Mouse (Mus musculus) hindbrain, embryonic 12.5 days (tissue): ENCODE measurements around the gene Gm20431. TPM values are rescaled to one million over a fixed set of nuclear protein-coding genes. Genes with fewer than 3 reads are reported as not detected.
A peak's percentile ranks its signal among the peaks of the same experiment; 100 is the strongest.

Experiments used
- ATAC-seq: fragments of 200-750 bp; cut with Nextera tagmentation; 2 replicates; pipeline ENCODE4 v1.8.0; 2017; ENCODE audit warnings: moderate TSS enrichment; ENCODE audit not compliant: low FRiP score
- H3K27ac ChIP-seq: fragments of 300-500 bp; sonication (generic); 2 replicates; pipeline ENCODE4 v1.5.1; 2016; ENCODE audit warnings: mild to moderate bottlenecking
- H3K27me3 ChIP-seq: fragments of 300-500 bp; sonication (generic); 2 replicates; pipeline ENCODE4 v1.6.1; 2016; ENCODE audit warnings: mild to moderate bottlenecking
- H3K36me3 ChIP-seq: fragments of 300-500 bp; sonication (generic); 2 replicates; pipeline ENCODE4 v1.6.1; 2016; ENCODE audit warnings: mild to moderate bottlenecking
- H3K4me1 ChIP-seq: fragments of 300-500 bp; sonication (generic); 2 replicates; pipeline ENCODE4 v1.6.1; 2016
- H3K4me2 ChIP-seq: fragments of 300-500 bp; sonication (generic); replicated peaks from 2 replicates; pipeline ENCODE4 v1.6.1; 2016; ENCODE audit warnings: mild to moderate bottlenecking
- H3K4me3 ChIP-seq: fragments of 300-500 bp; sonication (generic); 2 replicates; pipeline ENCODE4 v1.5.1; 2016; ENCODE audit warnings: mild to moderate bottlenecking
- H3K9ac ChIP-seq: fragments of 300-500 bp; sonication (generic); 2 replicates; pipeline ENCODE4 v1.6.1; 2016; ENCODE audit warnings: mild to moderate bottlenecking, moderate library complexity
- H3K9me3 ChIP-seq: fragments of 300-500 bp; sonication (generic); replicated peaks from 2 replicates; pipeline ENCODE4 v1.6.1; 2016; ENCODE audit warnings: mild to moderate bottlenecking
- WGBS: fragments of 180-500 bp; shearing (Covaris S2); methylation state at CpG from one replicate; pipeline ENCODE4 v1.1.7; 2016; 5-methylcytosine and 5-hydroxymethylcytosine counted together
- polyA plus RNA-seq: library from polyadenylated mRNA; unstranded; fragments of >200 nt; fragmentation: Nextera tagmentation; extraction: Ambion mirVana; gene quantifications from 2 replicates; pipeline ENCODE4 v1.2.1, GENCODE M21; 2016

The Gm20431 gene
- polyA plus RNA-seq, 1 experiment from 2014 or later: 16.9 TPM

GRCm38 (mm10) chr2:167694963-167695362 is 33.7 kb upstream of the Gm20431 start:
- no peak overlapping the region for H3K4me3 ChIP-seq
- no peak overlapping the region for H3K9ac ChIP-seq
- H3K4me1 ChIP-seq: peaks cover under 1% of the 10 kb centered on the region; the same call in 1 of the 2 replicates
- no peak overlapping the region for H3K27ac ChIP-seq
- ATAC-seq: no peak
- 91% methylated on average over 7 of the region's 7 CpGs for WGBS
- H3K36me3 ChIP-seq: no peaks in the 10 kb centered on the region
- H3K4me2 ChIP-seq: no peak overlapping the region
- H3K9me3 ChIP-seq: peaks cover 8% of the 10 kb centered on the region; the same call in 1 of the 2 replicates
- peaks cover 31% of the 10 kb centered on the region for H3K27me3 ChIP-seq

GRCm38 (mm10) chr2:167694244-167694643 is 32.9 kb upstream of the Gm20431 start:
- 77% methylated on average over 1 of the region's 1 CpGs for WGBS
- no peak overlapping the region for H3K9ac ChIP-seq
- no peak overlapping the region for H3K27ac ChIP-seq
- peaks cover 38% of the 10 kb centered on the region for H3K27me3 ChIP-seq
- H3K36me3 ChIP-seq: no peaks in the 10 kb centered on the region
- no peak overlapping the region for H3K4me2 ChIP-seq
- H3K4me1 ChIP-seq: peaks cover 7% of the 10 kb centered on the region
- no peak overlapping the region for H3K4me3 ChIP-seq
- H3K9me3 ChIP-seq: peaks cover 8% of the 10 kb centered on the region; the same call in 1 of the 2 replicates
- ATAC-seq: no peak

GRCm38 (mm10) chr2:167693540-167693939 is 32.2 kb upstream of the Gm20431 start:
- 91% methylated on average over 2 of the region's 2 CpGs for WGBS
- H3K4me3 ChIP-seq: no peak overlapping the region
- no peak overlapping the region for H3K9ac ChIP-seq
- peaks cover 13% of the 10 kb centered on the region for H3K4me1 ChIP-seq
- H3K36me3 ChIP-seq: no peaks in the 10 kb centered on the region
- H3K9me3 ChIP-seq: peaks cover 8% of the 10 kb centered on the region; the same call in 1 of the 2 replicates
- H3K4me2 ChIP-seq: no peak overlapping the region
- no peak for ATAC-seq
- no peak overlapping the region for H3K27ac ChIP-seq
- H3K27me3 ChIP-seq: peaks cover 45% of the 10 kb centered on the region

GRCm38 (mm10) chr2:167692831-167693230 is 31.5 kb upstream of the Gm20431 start:
- H3K27me3 ChIP-seq: peaks cover 52% of the 10 kb centered on the region
- H3K4me2 ChIP-seq: no peak overlapping the region

GRCm38 (mm10) chr2:167691871-167692661 is 30.8 kb upstream of the Gm20431 start:
- Histone ChIP-seq H3K9ac (no peak overlapping the region), H3K27ac (no peak overlapping the region), H3K27me3 (peaks cover 60% of the 10 kb centered on the region), H3K9me3 (peaks cover 8% of the 10 kb centered on the region; the same call in 1 of the 2 replicates), H3K4me1 (peaks cover 17% of the 10 kb centered on the region), H3K36me3 (no peaks in the 10 kb centered on the region), H3K4me3 (no peak overlapping the region), H3K4me2 (no peak overlapping the region)
- 91% methylated on average over 14 of the region's 14 CpGs for WGBS
- ATAC-seq: no peak

More at GRCm38 (mm10) chr2:167692831-167693230, 31.5 kb upstream of the Gm20431 start:
- Histone ChIP-seq H3K4me3 (no peak overlapping the region), H3K9ac (no peak overlapping the region), H3K27ac (no peak overlapping the region), H3K9me3 (peaks cover 8% of the 10 kb centered on the region; the same call in 1 of the 2 replicates), H3K4me1 (peaks cover 17% of the 10 kb centered on the region), H3K36me3 (no peaks in the 10 kb centered on the region)
- WGBS: 70% methylated on average over 3 of the region's 3 CpGs
- ATAC-seq: no peak

GRCm38 (mm10) chr2:167691410-167691809 is 30.1 kb upstream of the Gm20431 start:
- ATAC-seq: no peak
- H3K36me3 ChIP-seq: no peaks in the 10 kb centered on the region
- no peak overlapping the region for H3K4me2 ChIP-seq
- H3K4me3 ChIP-seq: no peak overlapping the region
- peaks cover 17% of the 10 kb centered on the region for H3K4me1 ChIP-seq
- WGBS: 89% methylated on average over 6 of the region's 6 CpGs
- H3K9ac ChIP-seq: no peak overlapping the region
- H3K9me3 ChIP-seq: peaks cover 8% of the 10 kb centered on the region; the same call in 1 of the 2 replicates
- peaks cover 66% of the 10 kb centered on the region for H3K27me3 ChIP-seq
- no peak overlapping the region for H3K27ac ChIP-seq

- peaks cover 70% of the 10 kb centered on the region for H3K27me3 ChIP-seq
- WGBS: 90% methylated on average over 12 of the region's 12 CpGs
- no peak overlapping the region for H3K27ac ChIP-seq
- peaks cover 8% of the 10 kb centered on the region; the same call in 1 of the 2 replicates for H3K9me3 ChIP-seq
- H3K9ac ChIP-seq: no peak overlapping the region
- H3K36me3 ChIP-seq: no peaks in the 10 kb centered on the region
- H3K4me1 ChIP-seq: peaks cover 17% of the 10 kb centered on the region
- no peak for ATAC-seq
- H3K4me2 ChIP-seq: no peak overlapping the region; the same call in 1 of the 2 replicates
- no peak overlapping the region for H3K4me3 ChIP-seq
Measured at GRCm38 (mm10) chr2:167690962-167691311, 29.6 kb upstream of the Gm20431 start.

- no peak overlapping the region for H3K27ac ChIP-seq
- H3K27me3 ChIP-seq: peaks cover 73% of the 10 kb centered on the region
- WGBS: 62% methylated on average over 15 of the region's 15 CpGs
- peak overlapping the region; percentile 64 for H3K4me3 ChIP-seq
- ATAC-seq: no peak
- H3K4me2 ChIP-seq: peak overlapping the region; percentile 89
- H3K9ac ChIP-seq: no peak overlapping the region
- H3K9me3 ChIP-seq: peaks cover 6% of the 10 kb centered on the region; the same call in 1 of the 2 replicates
- H3K4me1 ChIP-seq: peaks cover 17% of the 10 kb centered on the region
- no peaks in the 10 kb centered on the region for H3K36me3 ChIP-seq
Measured at GRCm38 (mm10) chr2:167690219-167690961, 29.1 kb upstream of the Gm20431 start.

GRCm38 (mm10) chr2:167689501-167690218 is 28.4 kb upstream of the Gm20431 start, which contains the start of gene Tmem189:
Gene Tmem189, minus strand, starts transcription at chr2:167689822.
- Histone ChIP-seq H3K27me3 (peaks cover 73% of the 10 kb centered on the region), H3K27ac (no peak within 1 kb of the TSS), H3K4me1 (peaks cover 17% of the 10 kb centered on the region), H3K4me3 (peak within 1 kb of the TSS; percentile 64), H3K9ac (peak within 1 kb of the TSS; percentile 60), H3K4me2 (peak within 1 kb of the TSS; percentile 89), H3K9me3 (no peaks in the 10 kb centered on the region), H3K36me3 (no peaks in the 10 kb centered on the region)
- ATAC-seq: no peak
- WGBS: under 1% methylated on average over 99 of the region's 99 CpGs

GRCm38 (mm10) chr2:167688498-167689451 is 27.5 kb upstream of the Gm20431 start, which contains the start of gene Cebpb:
Gene Cebpb, plus strand, starts transcription at chr2:167688915.
- Histone ChIP-seq H3K27ac (no peak within 1 kb of the TSS), H3K27me3 (peaks cover 73% of the 10 kb centered on the region), H3K9ac (peak within 1 kb of the TSS; percentile 60), H3K9me3 (no peaks in the 10 kb centered on the region), H3K36me3 (no peaks in the 10 kb centered on the region), H3K4me2 (peak within 1 kb of the TSS; percentile 89), H3K4me1 (peaks cover 17% of the 10 kb centered on the region), H3K4me3 (peak within 1 kb of the TSS; percentile 64)
- WGBS: under 1% methylated on average over 119 of the region's 147 CpGs
- peak; percentile 52 for ATAC-seq

- Histone ChIP-seq H3K4me1 (peaks cover 17% of the 10 kb centered on the region), H3K36me3 (no peaks in the 10 kb centered on the region), H3K27me3 (peaks cover 72% of the 10 kb centered on the region), H3K27ac (no peak overlapping the region), H3K9ac (no peak overlapping the region), H3K4me2 (peak overlapping the region; percentile 89), H3K9me3 (no peaks in the 10 kb centered on the region), H3K4me3 (peak overlapping the region; percentile 64)
- 31% methylated on average over 12 of the region's 12 CpGs for WGBS
- ATAC-seq: peak; percentile 55
Measured at GRCm38 (mm10) chr2:167688126-167688497, 26.8 kb upstream of the Gm20431 start.
